12 mouse cellular contexts compared by ENCODE assay signal in genomic region chr2:163392436-163392835, GRCm38 (mm10). TPM values are rescaled to one million over a fixed set of nuclear protein-coding genes. Genes with fewer than 3 reads are reported as not detected.
DNase-seq lines count a peak whose midpoint lies in the region; ATAC-seq and TF ChIP-seq lines count a peak whose summit lies in the region.
"Had no signal": no experiment of that assay in that cellular context is flagged by ENCODE, and none has a peak within 500 bp of the region (broad histone marks: within the 10 kb centered on the region; RNA-seq: fewer than 3 reads in every experiment).

No protein-coding gene starts in this region.

- no peaks in the 10 kb centered on the region; the same call in 1 of the 2 replicates for H3K9me3 ChIP-seq in lung, embryonic 14.5 days (ENCODE audit: low read depth, low read length)
- no peaks in the 10 kb centered on the region for H3K9me3 ChIP-seq in stomach, embryonic 16.5 days (replicated peaks; ENCODE audit: control insufficient read depth, low read length)
- H3K9me3 ChIP-seq in midbrain, postnatal 0 days (ENCODE audit: low read length): no peaks in the 10 kb centered on the region
- H3K9me3 ChIP-seq: liver, embryonic 13.5 days had no signal

- no peaks in the 10 kb centered on the region for H3K36me3 ChIP-seq in lung, embryonic 14.5 days (ENCODE audit: insufficient read depth)
- no peaks in the 10 kb centered on the region for H3K36me3 ChIP-seq in stomach, embryonic 16.5 days (ENCODE audit: control insufficient read depth, insufficient read depth, low read length)
- no peaks in the 10 kb centered on the region for H3K36me3 ChIP-seq in midbrain, postnatal 0 days (ENCODE audit: insufficient read depth, low read length)
- H3K36me3 ChIP-seq: liver, embryonic 13.5 days had no signal

- ATAC-seq in lung, embryonic 14.5 days (ENCODE audit: insufficient read depth): peak; percentile 67; the same call in 1 of the 2 replicates
- peak; percentile 77; the same call in 1 of the 2 replicates for ATAC-seq in stomach, embryonic 16.5 days (ENCODE audit: insufficient read depth, low FRiP score)
- no peak for ATAC-seq in midbrain, postnatal 0 days (ENCODE audit: low FRiP score)

- no peaks in the 10 kb centered on the region; the same call in 1 of the 2 replicates for H3K4me1 ChIP-seq in lung, embryonic 14.5 days (ENCODE audit: insufficient read depth)
- no peaks in the 10 kb centered on the region for H3K4me1 ChIP-seq in lung, adult 2 months (ENCODE audit: control insufficient read depth, insufficient read depth, low read length)
- peaks cover 5% of the 10 kb centered on the region; the same call in 1 of the 2 replicates for H3K4me1 ChIP-seq in stomach, embryonic 16.5 days (ENCODE audit: control insufficient read depth, insufficient read depth, low read length)
- H3K4me1 ChIP-seq in midbrain, postnatal 0 days (ENCODE audit: insufficient read depth, low read length): no peaks in the 10 kb centered on the region
- H3K4me1 ChIP-seq: liver, embryonic 13.5 days had no signal

- H3K27ac ChIP-seq in lung, embryonic 14.5 days (ENCODE audit: low read depth): peak overlapping the region; percentile 43; the same call in 1 of the 2 replicates
- peak overlapping the region; percentile 41 for H3K27ac ChIP-seq in stomach, embryonic 16.5 days (ENCODE audit: low read length)
- H3K27ac ChIP-seq in midbrain, postnatal 0 days (ENCODE audit: low read depth, low read length): no peak overlapping the region
- H3K27ac ChIP-seq: liver, embryonic 13.5 days had no signal

- DNase-seq in lung, embryonic 14.5 days: peak; percentile 37
- DNase-seq in lung, adult 2 months: no peak
- DNase-seq in heart, adult 9 months (ENCODE audit: low spot score in 2 of 2): peak; percentile 81
- peak; percentile 88 for DNase-seq in heart, postnatal 4 days
- DNase-seq in midbrain, postnatal 0 days (ENCODE audit: low spot score): no peak
- no peak for DNase-seq in yolk sac, embryonic 10.5 days (ENCODE audit: low spot score)
- no peak for DNase-seq in right cerebral cortex, adult 18-20 months
- DNase-seq: cerebellum, adult 11-12 months; liver, embryonic 13.5 days; midbrain, embryonic 14.5 days had no signal

- no peaks in the 10 kb centered on the region for H3K27me3 ChIP-seq in lung, embryonic 14.5 days (ENCODE audit: insufficient read depth, low read length)
- no peaks in the 10 kb centered on the region for H3K27me3 ChIP-seq in stomach, embryonic 16.5 days (ENCODE audit: control insufficient read depth, insufficient read depth, low read length)
- no peaks in the 10 kb centered on the region for H3K27me3 ChIP-seq in midbrain, postnatal 0 days (ENCODE audit: insufficient read depth, low read length)

- no peak for TF ChIP-seq POLR2A in lung, adult 2 months (IDR thresholded peaks at IDR 0.05; ENCODE audit: borderline replicate concordance, extremely low read depth, low read depth, low read length)

- 62% methylated on average over 6 of the region's 6 CpGs for WGBS in lung, embryonic 14.5 days
- WGBS in lung, adult 2 months: 43% methylated on average over 6 of the region's 6 CpGs
- 67% methylated on average over 6 of the region's 6 CpGs for WGBS in stomach, embryonic 16.5 days
- WGBS in midbrain, postnatal 0 days: 79% methylated on average over 6 of the region's 6 CpGs

- TF ChIP-seq CTCF in lung, embryonic 14.5 days (IDR thresholded peaks at IDR 0.05; ENCODE audit: low read depth): no peak
- TF ChIP-seq CTCF in lung, adult 2 months (IDR thresholded peaks at IDR 0.05; ENCODE audit: insufficient read depth, low read length): no peak
- TF ChIP-seq CTCF in midbrain, postnatal 0 days (IDR thresholded peaks at IDR 0.05): no peak

- H3K9ac ChIP-seq in lung, embryonic 14.5 days: no peak overlapping the region
- peak overlapping the region; percentile 28; the same call in 1 of the 2 replicates for H3K9ac ChIP-seq in stomach, embryonic 16.5 days (ENCODE audit: low read length)
- H3K9ac ChIP-seq in midbrain, postnatal 0 days (replicated peaks; ENCODE audit: low read length, poor library complexity, severe bottlenecking): no peak overlapping the region
- H3K9ac ChIP-seq: liver, embryonic 13.5 days had no signal

- H3K4me2 ChIP-seq in lung, embryonic 14.5 days: no peak overlapping the region
- H3K4me2 ChIP-seq in stomach, embryonic 16.5 days (ENCODE audit: low read depth, low read length): peak overlapping the region; percentile 33; the same call in 1 of the 2 replicates
- H3K4me2 ChIP-seq in midbrain, postnatal 0 days (ENCODE audit: low read depth, low read length, poor library complexity, severe bottlenecking): no peak overlapping the region
- H3K4me2 ChIP-seq: liver, embryonic 13.5 days had no signal

- H3K4me3 ChIP-seq in lung, embryonic 14.5 days (ENCODE audit: low read depth, low read length): no peak overlapping the region
- no peak overlapping the region for H3K4me3 ChIP-seq in lung, adult 2 months (replicated peaks; ENCODE audit: extremely low read depth, low read depth, low read length)
- 0 out of 2 replicates have a peak overlapping the region, but pooled peaks have one; percentile 12 for H3K4me3 ChIP-seq in stomach, embryonic 16.5 days (replicated peaks; ENCODE audit: low read length)
- no peak overlapping the region for H3K4me3 ChIP-seq in midbrain, postnatal 0 days (ENCODE audit: low read depth, low read length)
- H3K4me3 ChIP-seq: liver, embryonic 13.5 days had no signal

RNA-seq across cellular contexts. Expression of gene Jph2, which starts 5.4 kb away (rescaled TPM):
- polyA plus RNA-seq in lung, embryonic 14.5 days (2014; fragmentation: Nextera tagmentation; extraction: Ambion mirVana): 2.7 and 2.9 TPM in 2 replicates
- polyA plus RNA-seq in lung, adult 2 months (2012; rRNA removed): 32.3 and 38.4 TPM in 2 replicates
- 100 to 1,000 TPM; 366 to 416 TPM for total RNA-seq in heart, postnatal 4 days (2021)
- 8.5 and 11.2 TPM in 2 replicates for polyA plus RNA-seq in stomach, embryonic 16.5 days (2015; fragmentation: Nextera tagmentation; extraction: Ambion mirVana)
- 2.3 and 3.5 TPM in 2 replicates for total RNA-seq in midbrain, postnatal 0 days (2014; rRNA removed)
- 1.5 and 2.2 TPM in 2 replicates for polyA plus RNA-seq in midbrain, postnatal 0 days (2015; fragmentation: Nextera tagmentation; extraction: Ambion mirVana)
- total RNA-seq: granulocyte monocyte progenitor cell, adult 5-6 weeks had no signal

RNA-seq across cellular contexts. Expression of gene Oser1, which starts 32.1 kb away (rescaled TPM):
- polyA plus RNA-seq in lung, embryonic 14.5 days (2014; fragmentation: Nextera tagmentation; extraction: Ambion mirVana): 90.7 and 91.9 TPM in 2 replicates
- polyA plus RNA-seq in lung, adult 2 months (2012; rRNA removed): 9.2 and 17.2 TPM in 2 replicates
- total RNA-seq in heart, postnatal 4 days (2021): 10 to 100 TPM; 21.6 to 24.2 TPM
- 79.0 and 86.1 TPM in 2 replicates for polyA plus RNA-seq in stomach, embryonic 16.5 days (2015; fragmentation: Nextera tagmentation; extraction: Ambion mirVana)
- total RNA-seq in midbrain, postnatal 0 days (2014; rRNA removed): 27.6 and 29.9 TPM in 2 replicates
- 63.8 and 64.7 TPM in 2 replicates for polyA plus RNA-seq in midbrain, postnatal 0 days (2015; fragmentation: Nextera tagmentation; extraction: Ambion mirVana)

RNA-seq across cellular contexts. Expression of gene Gdap1l1, which starts 45.8 kb away (rescaled TPM):
- polyA plus RNA-seq in lung, embryonic 14.5 days (2014; fragmentation: Nextera tagmentation; extraction: Ambion mirVana): 0.91 and 1.1 TPM in 2 replicates
- polyA plus RNA-seq in lung, adult 2 months (2012; rRNA removed): 0.19 and 0.22 TPM in 2 replicates
- total RNA-seq in heart, postnatal 4 days (2021): not detected
- polyA plus RNA-seq in stomach, embryonic 16.5 days (2015; fragmentation: Nextera tagmentation; extraction: Ambion mirVana): 5.2 and 5.3 TPM in 2 replicates
- 150 and 182 TPM in 2 replicates for total RNA-seq in midbrain, postnatal 0 days (2014; rRNA removed)
- 147 and 155 TPM in 2 replicates for polyA plus RNA-seq in midbrain, postnatal 0 days (2015; fragmentation: Nextera tagmentation; extraction: Ambion mirVana)
- total RNA-seq: granulocyte monocyte progenitor cell, adult 5-6 weeks had no signal

Comparison
In these comparisons a context has a peak if more than half of its experiments do, and no peak if none do; other contexts are left out.
1. DNase-seq: peak in lung, embryonic 14.5 days (single experiment), heart, adult 9 months (2 of 2) and heart, postnatal 4 days (single experiment); none in lung, adult 2 months (single experiment), midbrain, postnatal 0 days (single experiment), yolk sac, embryonic 10.5 days (single experiment) and right cerebral cortex, adult 18-20 months (single experiment).
2. RNA of gene Gdap1l1, which starts 45.8 kb away (polyA plus RNA-seq): 147 to 155 TPM in midbrain, postnatal 0 days; 5.2 to 5.3 TPM in stomach, embryonic 16.5 days, 0.91 to 1.1 TPM in lung, embryonic 14.5 days and 0.19 to 0.22 TPM in lung, adult 2 months; every median in the first group is over 10 times any median in the second.